Mouse (Mus musculus): Measurements from ENCODE around the gene 1810010D01Rik. TPM values are rescaled to one million over a fixed set of nuclear protein-coding genes. Genes with fewer than 3 reads are reported as not detected.
A peak's percentile ranks its signal among the peaks of the same experiment; 100 is the strongest.

Gene 1810010D01Rik
- polyA plus RNA-seq, 1 experiment from 2014 or later = 0.57 TPM

DNA sequence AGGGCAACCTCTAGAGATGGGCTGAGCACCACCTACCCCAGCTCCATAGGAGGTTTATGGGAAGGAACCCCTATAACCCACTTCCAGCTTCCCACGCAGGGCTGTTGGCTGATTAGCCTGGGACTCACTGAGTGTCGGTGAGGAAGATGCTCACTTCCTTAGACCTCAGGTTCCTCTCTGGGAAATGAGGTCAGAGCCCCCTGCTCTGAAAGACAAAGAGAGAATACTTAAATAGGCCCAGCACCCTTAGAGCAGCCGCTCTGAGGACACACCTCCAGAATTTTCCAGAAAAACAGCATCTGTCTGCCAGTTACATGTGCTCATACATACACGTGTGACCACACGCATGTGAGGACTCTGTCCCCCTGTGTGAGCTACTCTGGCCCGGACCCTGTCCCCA is 1.1 kb downstream of the 1810010D01Rik start:
- H3K4me1 ChIP-seq = peaks cover 52% of the 10 kb centered on the region
- no peak for DNase-seq (ENCODE audit: low spot score)
- peak overlapping the region; percentile 40 for H3K4me3 ChIP-seq
- no peaks in the 10 kb centered on the region for H3K27me3 ChIP-seq (ENCODE audit: low read depth, poor library complexity, severe bottlenecking)
- H3K36me3 ChIP-seq = no peaks in the 10 kb centered on the region
- peaks cover 1% of the 10 kb centered on the region; the same call in 1 of the 2 replicates for H3K9me3 ChIP-seq (replicated peaks)
- WGBS = 65% methylated on average over 6 of the region's 6 CpGs
- peak overlapping the region; percentile 99 for H3K27ac ChIP-seq (replicated peaks)

DNA sequence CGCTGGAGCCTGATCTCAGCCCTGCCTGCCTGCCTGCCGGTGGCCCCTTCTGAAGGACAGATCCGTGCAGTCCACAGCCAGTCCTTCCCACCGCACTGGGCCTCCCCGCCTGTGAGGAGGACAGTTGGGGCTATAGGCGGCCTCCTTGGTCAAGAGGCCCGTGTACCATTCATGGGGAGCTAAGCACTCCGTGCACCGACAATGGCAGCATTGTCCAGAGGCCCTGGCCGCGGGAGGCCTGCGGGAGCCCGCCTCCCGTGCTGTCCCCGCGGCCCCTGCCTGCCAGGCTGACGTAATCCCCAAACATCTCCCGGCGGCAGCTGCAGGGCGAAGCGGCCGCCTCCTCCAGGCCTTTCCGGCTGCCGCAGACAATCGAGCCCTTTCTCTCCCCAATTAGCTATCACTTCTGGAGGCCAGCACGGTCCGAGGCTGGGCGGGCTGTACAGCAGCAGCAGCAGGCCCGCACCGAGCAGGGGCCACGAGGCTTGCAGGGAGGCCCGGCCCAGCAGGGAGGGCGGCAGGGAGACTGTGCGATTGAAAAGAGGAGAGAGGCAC is 1.8 kb downstream of the 1810010D01Rik start:
- Histone ChIP-seq H3K4me3 (peak overlapping the region; percentile 40), H3K27ac (replicated peaks) (peak overlapping the region; percentile 99), H3K4me1 (peaks cover 46% of the 10 kb centered on the region), H3K36me3 (no peaks in the 10 kb centered on the region), H3K27me3 (ENCODE audit: low read depth, poor library complexity, severe bottlenecking) (no peaks in the 10 kb centered on the region), H3K9me3 (replicated peaks) (peaks cover 8% of the 10 kb centered on the region)
- peak; percentile 92 for DNase-seq (ENCODE audit: low spot score)
- WGBS = under 1% methylated on average over 34 of the region's 34 CpGs

DNA sequence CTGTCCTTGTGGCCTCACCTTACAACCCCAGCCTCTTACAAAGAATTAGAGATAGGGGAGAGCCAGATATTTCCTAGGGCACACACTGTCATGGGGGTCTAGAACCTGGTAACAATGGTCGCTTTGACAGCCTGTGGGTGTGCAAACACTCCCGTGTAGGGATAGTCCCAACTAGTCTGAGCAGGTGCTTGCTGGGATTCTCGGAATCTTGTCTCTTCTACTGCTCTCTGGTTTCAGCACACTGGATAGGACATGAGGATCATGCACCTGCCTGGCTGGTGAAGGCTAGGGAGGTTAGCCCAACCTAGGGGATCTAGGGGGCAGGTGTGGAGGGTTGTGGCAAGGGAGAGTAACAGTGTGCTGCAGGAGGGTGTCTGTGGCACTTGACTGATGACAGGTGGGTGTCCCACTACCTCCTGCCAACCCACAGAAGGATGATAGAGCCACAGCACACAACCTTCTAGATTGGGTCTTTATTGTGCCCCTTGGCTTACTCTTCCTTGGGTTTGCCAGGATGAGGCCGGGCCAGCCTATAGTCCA is 2.5 kb downstream of the 1810010D01Rik start:
- Histone ChIP-seq H3K4me3 (peak overlapping the region; percentile 40), H3K4me1 (peaks cover 39% of the 10 kb centered on the region)
- 85% methylated on average over 4 of the region's 4 CpGs for WGBS

DNA sequence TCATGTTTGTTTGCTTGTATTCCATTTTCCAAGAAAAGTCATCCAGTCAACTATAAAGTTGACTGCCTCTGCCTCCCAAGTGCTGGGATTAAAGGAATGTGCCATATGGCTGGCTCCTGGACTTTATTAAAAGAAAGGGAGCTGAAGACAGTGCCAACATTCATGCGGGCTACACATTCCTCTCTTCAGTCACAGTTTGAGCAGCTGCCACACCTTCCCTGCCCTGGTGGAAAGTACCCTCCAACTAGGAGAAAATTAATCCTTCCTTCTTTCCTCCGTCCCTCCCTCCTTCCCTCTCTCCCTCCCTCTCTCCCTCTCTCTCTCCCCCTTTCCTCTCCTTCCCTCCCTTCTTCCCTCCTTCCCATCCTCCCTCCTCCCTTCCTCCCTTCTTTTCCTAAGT is 8.2 kb downstream of the 1810010D01Rik start:
- Histone ChIP-seq H3K9me3 (replicated peaks) (peaks cover 9% of the 10 kb centered on the region), H3K4me1 (peaks cover 26% of the 10 kb centered on the region), H3K27me3 (ENCODE audit: low read depth, poor library complexity, severe bottlenecking) (no peaks in the 10 kb centered on the region), H3K4me3 (no peak overlapping the region), H3K27ac (replicated peaks) (0 out of 2 replicates have a peak overlapping the region, but pooled peaks have one; percentile 38), H3K36me3 (no peaks in the 10 kb centered on the region)
- 93% methylated on average over 2 of the region's 2 CpGs for WGBS
- no peak for DNase-seq (ENCODE audit: low spot score)

More for the DNA sequence above, 2.5 kb downstream of the 1810010D01Rik start:
- no peak for DNase-seq (ENCODE audit: low spot score)
- H3K27me3 ChIP-seq (ENCODE audit: low read depth, poor library complexity, severe bottlenecking) = no peaks in the 10 kb centered on the region
- peaks cover 9% of the 10 kb centered on the region for H3K9me3 ChIP-seq (replicated peaks)
- peak overlapping the region; percentile 99 for H3K27ac ChIP-seq (replicated peaks)
- H3K36me3 ChIP-seq = no peaks in the 10 kb centered on the region

GRCm38 (mm10) chr7:145198223-145198714 is 9.7 kb downstream of the 1810010D01Rik start:
- 63% methylated on average over 4 of the region's 4 CpGs for WGBS
- Histone ChIP-seq H3K4me1 (peaks cover 26% of the 10 kb centered on the region), H3K4me3 (no peak overlapping the region), H3K27ac (replicated peaks) (peak overlapping the region; percentile 71), H3K9me3 (replicated peaks) (peaks cover 9% of the 10 kb centered on the region), H3K36me3 (no peaks in the 10 kb centered on the region), H3K27me3 (ENCODE audit: low read depth, poor library complexity, severe bottlenecking) (no peaks in the 10 kb centered on the region)
- no peak for DNase-seq (ENCODE audit: low spot score)

DNA sequence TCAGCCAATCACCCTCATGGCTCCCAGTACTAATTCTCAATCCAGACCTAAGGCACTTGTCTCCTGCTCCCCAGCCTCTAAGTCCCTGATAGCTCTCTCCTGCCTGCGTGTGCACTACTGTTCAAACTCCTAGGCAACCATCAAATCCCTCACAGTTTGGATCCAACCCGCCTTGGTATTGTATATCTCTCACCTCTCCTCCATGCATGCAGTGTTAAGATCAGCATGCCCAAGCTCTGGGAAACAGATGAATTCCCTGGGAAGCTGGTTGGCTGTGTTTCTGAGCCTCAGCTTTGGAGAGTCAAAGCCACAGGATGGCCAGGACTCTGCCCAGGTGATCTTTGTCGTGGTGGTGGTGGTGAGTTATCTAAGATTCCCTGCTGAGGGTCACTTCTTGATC is 10.2 kb downstream of the 1810010D01Rik start:
- DNase-seq (ENCODE audit: low spot score) = no peak
- H3K27ac ChIP-seq (replicated peaks) = peak overlapping the region; percentile 71
- no peak overlapping the region for H3K4me3 ChIP-seq
- WGBS = 42% methylated on average over 3 of the region's 3 CpGs
- H3K27me3 ChIP-seq (ENCODE audit: low read depth, poor library complexity, severe bottlenecking) = no peaks in the 10 kb centered on the region
- H3K36me3 ChIP-seq = no peaks in the 10 kb centered on the region
- peaks cover 9% of the 10 kb centered on the region for H3K9me3 ChIP-seq (replicated peaks)
- peaks cover 29% of the 10 kb centered on the region for H3K4me1 ChIP-seq

GRCm38 (mm10) chr7:145197042-145197441 is 10.9 kb downstream of the 1810010D01Rik start:
- H3K4me3 ChIP-seq = no peak overlapping the region
- no peaks in the 10 kb centered on the region for H3K27me3 ChIP-seq (ENCODE audit: low read depth, poor library complexity, severe bottlenecking)
- H3K9me3 ChIP-seq (replicated peaks) = peaks cover 9% of the 10 kb centered on the region
- DNase-seq (ENCODE audit: low spot score) = no peak
- peak overlapping the region; percentile 17 for H3K27ac ChIP-seq (replicated peaks)
- peaks cover 31% of the 10 kb centered on the region for H3K4me1 ChIP-seq
- 93% methylated on average over 3 of the region's 3 CpGs for WGBS
- H3K36me3 ChIP-seq = no peaks in the 10 kb centered on the region

GRCm38 (mm10) chr7:145196340-145196739 is 11.6 kb downstream of the 1810010D01Rik start:
- no peaks in the 10 kb centered on the region for H3K27me3 ChIP-seq (ENCODE audit: low read depth, poor library complexity, severe bottlenecking)
- peaks cover 31% of the 10 kb centered on the region for H3K4me1 ChIP-seq
- DNase-seq (ENCODE audit: low spot score) = no peak
- H3K4me3 ChIP-seq = no peak overlapping the region
- H3K27ac ChIP-seq (replicated peaks) = 0 out of 2 replicates have a peak overlapping the region, but pooled peaks have one; percentile 17
- no peaks in the 10 kb centered on the region for H3K36me3 ChIP-seq
- 78% methylated on average over 6 of the region's 6 CpGs for WGBS
- H3K9me3 ChIP-seq (replicated peaks) = peaks cover 3% of the 10 kb centered on the region

- WGBS = 68% methylated on average over 5 of the region's 5 CpGs
- no peak overlapping the region for H3K4me3 ChIP-seq
These were observed 12.6 kb downstream of the 1810010D01Rik start for GRCm38 (mm10) chr7:145195186-145195927.

DNA sequence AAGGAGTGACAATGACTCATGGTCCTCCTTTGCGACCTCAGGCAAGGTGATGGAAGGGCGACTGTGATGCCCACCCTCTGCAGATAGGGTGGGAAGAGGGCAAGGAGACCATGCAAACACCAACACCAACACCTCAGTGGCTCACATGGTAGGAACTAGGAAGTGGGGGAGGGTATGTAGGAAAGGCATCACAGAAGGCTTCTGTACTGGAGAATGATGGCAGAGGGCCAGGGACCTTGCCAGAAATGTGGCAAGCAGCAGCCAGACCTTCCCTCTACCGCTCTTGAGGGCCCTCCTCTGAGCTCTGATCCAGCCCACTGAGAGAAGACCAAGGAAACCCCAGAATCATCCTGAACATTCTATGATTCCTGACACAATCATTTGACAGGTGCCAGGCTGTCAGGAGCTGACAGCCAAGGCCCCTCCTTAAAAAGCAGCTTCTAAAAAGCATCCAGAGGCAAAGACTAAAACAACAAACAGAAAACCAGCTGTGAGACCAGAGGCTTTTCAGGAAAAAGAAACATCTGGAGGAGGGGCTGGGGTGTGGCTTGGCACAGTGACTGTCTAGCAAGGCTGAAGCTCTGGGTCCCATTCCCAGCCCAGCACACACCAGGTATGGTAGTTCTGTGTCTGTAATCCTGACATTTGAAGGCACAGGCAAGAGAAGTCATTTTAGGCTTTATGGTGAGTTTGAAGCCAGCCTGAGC is 13.3 kb downstream of the 1810010D01Rik start:
- H3K36me3 ChIP-seq = no peaks in the 10 kb centered on the region
- H3K27me3 ChIP-seq (ENCODE audit: low read depth, poor library complexity, severe bottlenecking) = 0 out of 2 replicates have a peak, but pooled peaks cover 4% of the 10 kb centered on the region
- WGBS = 78% methylated on average over 3 of the region's 3 CpGs
- peak overlapping the region; percentile 43; the same call in 1 of the 2 replicates for H3K27ac ChIP-seq (replicated peaks)
- no peak for DNase-seq (ENCODE audit: low spot score)
- peaks cover 31% of the 10 kb centered on the region for H3K4me1 ChIP-seq
- H3K9me3 ChIP-seq (replicated peaks) = no peaks in the 10 kb centered on the region
- H3K4me3 ChIP-seq = no peak overlapping the region

More at GRCm38 (mm10) chr7:145195186-145195927, 12.6 kb downstream of the 1810010D01Rik start:
- DNase-seq (ENCODE audit: low spot score) = no peak
- H3K27ac ChIP-seq (replicated peaks) = peak overlapping the region; percentile 38; the same call in 1 of the 2 replicates
- H3K9me3 ChIP-seq (replicated peaks) = no peaks in the 10 kb centered on the region
- no peaks in the 10 kb centered on the region for H3K27me3 ChIP-seq (ENCODE audit: low read depth, poor library complexity, severe bottlenecking)
- H3K4me1 ChIP-seq = peaks cover 31% of the 10 kb centered on the region
- no peaks in the 10 kb centered on the region for H3K36me3 ChIP-seq

DNA sequence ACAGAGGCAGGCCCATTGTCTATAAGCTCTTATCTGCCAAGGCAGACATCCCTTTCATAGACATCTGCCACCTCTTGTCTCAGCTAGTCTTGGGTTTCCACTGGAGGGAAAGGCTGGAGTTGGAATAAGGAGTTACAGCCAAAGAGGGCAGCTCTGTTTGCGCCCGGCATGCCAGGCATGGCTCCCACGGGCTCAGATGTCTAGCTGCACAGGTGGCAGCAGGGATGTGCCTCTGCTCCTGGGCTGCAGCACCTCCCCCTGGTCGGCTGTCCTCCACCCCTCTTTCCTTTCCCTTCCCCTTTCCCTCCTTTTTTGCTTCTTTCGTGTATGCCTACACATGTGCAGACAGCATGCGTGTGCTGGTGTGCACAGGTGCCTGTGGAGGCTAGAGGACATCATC is 15.1 kb downstream of the 1810010D01Rik start:
- Histone ChIP-seq H3K27ac (replicated peaks) (peak overlapping the region; percentile 52; the same call in 1 of the 2 replicates), H3K9me3 (replicated peaks) (no peaks in the 10 kb centered on the region), H3K36me3 (no peaks in the 10 kb centered on the region), H3K27me3 (ENCODE audit: low read depth, poor library complexity, severe bottlenecking) (0 out of 2 replicates have a peak, but pooled peaks cover 6% of the 10 kb centered on the region), H3K4me3 (no peak overlapping the region), H3K4me1 (peaks cover 23% of the 10 kb centered on the region)
- DNase-seq (ENCODE audit: low spot score) = no peak
- WGBS = 85% methylated on average over 6 of the region's 6 CpGs

GRCm38 (mm10) chr7:145190520-145190919 is 17.4 kb downstream of the 1810010D01Rik start:
- no peak overlapping the region for H3K4me3 ChIP-seq

More at GRCm38 (mm10) chr7:145190520-145190919, 17.4 kb downstream of the 1810010D01Rik start:
- DNase-seq (ENCODE audit: low spot score) = no peak
- Histone ChIP-seq H3K27ac (replicated peaks) (no peak overlapping the region), H3K27me3 (ENCODE audit: low read depth, poor library complexity, severe bottlenecking) (0 out of 2 replicates have a peak, but pooled peaks cover 6% of the 10 kb centered on the region), H3K4me1 (peaks cover 13% of the 10 kb centered on the region), H3K9me3 (replicated peaks) (no peaks in the 10 kb centered on the region), H3K36me3 (no peaks in the 10 kb centered on the region)
